In genomic region chr7:45919083-45919671, GRCm38 (mm10) we compare ENCODE assay signal across 8 mouse cellular contexts. TPM values are rescaled to one million over a fixed set of nuclear protein-coding genes. Genes with fewer than 3 reads are reported as not detected.
A peak's percentile ranks its signal among the peaks of the same experiment; 100 is the strongest.
DNase-seq lines count a peak whose midpoint lies in the region; ATAC-seq and TF ChIP-seq lines count a peak whose summit lies in the region.

No protein-coding gene starts in this region.

- peak overlapping the region; percentile 62 for H3K4me2 ChIP-seq in heart, embryonic 13.5 days
- H3K4me2 ChIP-seq in hindbrain, embryonic 11.5 days (replicated peaks; ENCODE audit: low read depth, low read length), result no peak overlapping the region

- peak; percentile 68 for TF ChIP-seq CTCF in layer of hippocampus, adult 2 months (conservative IDR thresholded peaks at IDR 0.05)
- TF ChIP-seq CTCF in G1E (IDR thresholded peaks at IDR 0.05; ENCODE audit: low read depth, low read length), result peak; percentile 66

- peak overlapping the region; percentile 82 for H3K9ac ChIP-seq in heart, embryonic 13.5 days
- no peak overlapping the region for H3K9ac ChIP-seq in hindbrain, embryonic 11.5 days (ENCODE audit: low read depth, low read length)

- H3K36me3 ChIP-seq in G1E (replicated peaks), result peaks cover 23% of the 10 kb centered on the region
- peaks cover 5% of the 10 kb centered on the region; the same call in 1 of the 2 replicates for H3K36me3 ChIP-seq in heart, embryonic 13.5 days
- no peaks in the 10 kb centered on the region for H3K36me3 ChIP-seq in hindbrain, embryonic 11.5 days (ENCODE audit: control insufficient read depth, insufficient read depth, low read length)

- peaks cover 17% of the 10 kb centered on the region for H3K27me3 ChIP-seq in G1E (ENCODE audit: insufficient read depth, low read length)
- no peaks in the 10 kb centered on the region; the same call in 1 of the 2 replicates for H3K27me3 ChIP-seq in heart, embryonic 13.5 days (replicated peaks)
- H3K27me3 ChIP-seq in hindbrain, embryonic 11.5 days (ENCODE audit: control insufficient read depth, insufficient read depth, low read length), result no peaks in the 10 kb centered on the region

- 62% methylated on average over 14 of the region's 14 CpGs for WGBS in heart, embryonic 13.5 days
- WGBS in hindbrain, embryonic 11.5 days, result 68% methylated on average over 14 of the region's 14 CpGs

- intact Hi-C loops in left cerebral cortex, postnatal 10 days (cut with DNase I), result no loop called here

- DNase-seq in layer of hippocampus, adult 2 months (ENCODE audit: low spot score in 2 of 2), result no peak
- DNase-seq in layer of hippocampus, postnatal 36 days, result no peak
- no peak for DNase-seq in G1E (ENCODE audit: low spot score)
- DNase-seq in natural killer cell, adult 2 months (ENCODE audit: low spot score in 2 of 2), result peak; percentile 40 to 51
- no peak for DNase-seq in left cerebral cortex, postnatal 10 days (ENCODE audit: extremely low spot score in 1 of 2, low spot score in 2 of 2)
- DNase-seq in hindbrain, embryonic 11.5 days (ENCODE audit: low spot score), result no peak
- no peak for DNase-seq in embryo, embryonic 10.5 days (ENCODE audit: low spot score)

- no peaks in the 10 kb centered on the region for H3K9me3 ChIP-seq in G1E (replicated peaks)
- H3K9me3 ChIP-seq in heart, embryonic 13.5 days, result no peaks in the 10 kb centered on the region
- no peaks in the 10 kb centered on the region for H3K9me3 ChIP-seq in hindbrain, embryonic 11.5 days (ENCODE audit: control insufficient read depth, low read length)

- ATAC-seq in G1E (ENCODE audit: extremely low read depth, insufficient number of reproducible peaks, low FRiP score, poor library complexity, severe bottlenecking), result no peak
- ATAC-seq in heart, embryonic 13.5 days (ENCODE audit: extremely low read depth, insufficient number of reproducible peaks, low FRiP score, low TSS enrichment), result no peak
- no peak for ATAC-seq in hindbrain, embryonic 11.5 days (ENCODE audit: low FRiP score)

- H3K27ac ChIP-seq in layer of hippocampus, adult 2 months, result no peak overlapping the region
- H3K27ac ChIP-seq in heart, embryonic 13.5 days (replicated peaks), result no peak overlapping the region
- H3K27ac ChIP-seq in hindbrain, embryonic 11.5 days (ENCODE audit: low read depth, low read length), result no peak overlapping the region

- H3K4me1 ChIP-seq in G1E (ENCODE audit: insufficient read depth, low read depth, low read length), result peaks cover 17% of the 10 kb centered on the region
- peaks cover 61% of the 10 kb centered on the region for H3K4me1 ChIP-seq in heart, embryonic 13.5 days
- peaks cover 17% of the 10 kb centered on the region for H3K4me1 ChIP-seq in hindbrain, embryonic 11.5 days (replicated peaks; ENCODE audit: control insufficient read depth, insufficient read depth, low read length)

- no peak overlapping the region for H3K4me3 ChIP-seq in layer of hippocampus, adult 2 months
- no peak overlapping the region for H3K4me3 ChIP-seq in G1E (ENCODE audit: low read depth, low read length)
- peak overlapping the region; percentile 58; the same call in 1 of the 2 replicates for H3K4me3 ChIP-seq in heart, embryonic 13.5 days
- H3K4me3 ChIP-seq in hindbrain, embryonic 11.5 days (ENCODE audit: low read depth, low read length), result no peak overlapping the region

RNA-seq across cellular contexts. Expression of gene Emp3, which starts 2.0 kb away (rescaled TPM):
- total RNA-seq in layer of hippocampus, adult 2 months (2021), result 1 to 10 TPM; 1.5 to 2.3 TPM
- 1 to 10 TPM; 1.9 to 4.4 TPM for total RNA-seq in layer of hippocampus, postnatal 36 days (2021)
- total RNA-seq in G1E (2014; fragmentation: Nextera tagmentation) (not detected in 2 replicates), G1E (2017) (4.8 and 7.6 TPM in 2 replicates)
- polyA plus RNA-seq in G1E (2012), result 1.9 and 2.8 TPM in 2 replicates
- polyA plus RNA-seq in heart, embryonic 13.5 days (2015; fragmentation: Nextera tagmentation; extraction: Ambion mirVana), result 84.1 and 92.1 TPM in 2 replicates
- total RNA-seq in left cerebral cortex, postnatal 10 days (2021), result 1 to 10 TPM; 4.6 to 6.7 TPM
- 28.3 and 40.5 TPM in 2 replicates for polyA plus RNA-seq in hindbrain, embryonic 11.5 days (2014; fragmentation: Nextera tagmentation; extraction: Ambion mirVana)

RNA-seq across cellular contexts. Expression of gene Ccdc114, which starts 4.7 kb away (rescaled TPM):
- total RNA-seq in layer of hippocampus, adult 2 months (2021), result 1 to 10 TPM; 3.5 to 3.8 TPM
- total RNA-seq in layer of hippocampus, postnatal 36 days (2021), result 1 to 10 TPM; 3.0 TPM
- total RNA-seq in G1E (2014; fragmentation: Nextera tagmentation) (not detected in 2 replicates), G1E (2017) (0.17 and 0.22 TPM in 2 replicates)
- polyA plus RNA-seq in G1E (2012), result 0.07 and 0.09 TPM in 2 replicates
- 2.7 and 3.4 TPM in 2 replicates for polyA plus RNA-seq in heart, embryonic 13.5 days (2015; fragmentation: Nextera tagmentation; extraction: Ambion mirVana)
- 1 to 10 TPM; 1.4 to 1.5 TPM for total RNA-seq in left cerebral cortex, postnatal 10 days (2021)
- 3.3 and 5.3 TPM in 2 replicates for polyA plus RNA-seq in hindbrain, embryonic 11.5 days (2014; fragmentation: Nextera tagmentation; extraction: Ambion mirVana)

RNA-seq across cellular contexts. Expression of gene Tmem143, which starts 22.4 kb away (rescaled TPM):
- total RNA-seq in layer of hippocampus, adult 2 months (2021), result 10 to 100 TPM; 22.1 to 22.8 TPM
- 10 to 100 TPM; 20.8 to 25.9 TPM for total RNA-seq in layer of hippocampus, postnatal 36 days (2021)
- total RNA-seq in G1E (2014; fragmentation: Nextera tagmentation) (14.4 and 15.3 TPM in 2 replicates), G1E (2017) (11.7 and 13.2 TPM in 2 replicates)
- polyA plus RNA-seq in G1E (2012), result 33.8 and 37.8 TPM in 2 replicates
- 5.8 and 6.8 TPM in 2 replicates for polyA plus RNA-seq in heart, embryonic 13.5 days (2015; fragmentation: Nextera tagmentation; extraction: Ambion mirVana)
- total RNA-seq in left cerebral cortex, postnatal 10 days (2021), result 10 to 100 TPM; 17.9 to 22.8 TPM
- 3.1 and 4.6 TPM in 2 replicates for polyA plus RNA-seq in hindbrain, embryonic 11.5 days (2014; fragmentation: Nextera tagmentation; extraction: Ambion mirVana)

RNA-seq across cellular contexts. Expression of gene Syngr4, which starts 22.7 kb away (rescaled TPM):
- not detected for total RNA-seq in layer of hippocampus, adult 2 months (2021)
- not detected for total RNA-seq in layer of hippocampus, postnatal 36 days (2021)
- 33.2 and 36.2 TPM in 2 replicates for total RNA-seq in G1E (2014; fragmentation: Nextera tagmentation)
- total RNA-seq in G1E (2017), result 3.7 and 6.4 TPM in 2 replicates
- 42.5 and 44.9 TPM in 2 replicates for polyA plus RNA-seq in G1E (2012)
- 0.90 and 1.1 TPM in 2 replicates for polyA plus RNA-seq in heart, embryonic 13.5 days (2015; fragmentation: Nextera tagmentation; extraction: Ambion mirVana)
- not detected for total RNA-seq in left cerebral cortex, postnatal 10 days (2021)
- 0.63 and 0.99 TPM in 2 replicates for polyA plus RNA-seq in hindbrain, embryonic 11.5 days (2014; fragmentation: Nextera tagmentation; extraction: Ambion mirVana)

RNA-seq across cellular contexts. Expression of gene Grin2d, which starts 41.0 kb away (rescaled TPM):
- total RNA-seq in layer of hippocampus, adult 2 months (2021), result 10 to 100 TPM in 1 of 2 experiments, 1 to 10 TPM in 1; 10.0 to 11.6 TPM
- 10 to 100 TPM; 10.9 to 11.4 TPM for total RNA-seq in layer of hippocampus, postnatal 36 days (2021)
- total RNA-seq in G1E (2014; fragmentation: Nextera tagmentation) (not detected in 2 replicates), G1E (2017) (under 0.01 and 0.11 TPM in 2 replicates)
- 0.01 TPM in 2 replicates for polyA plus RNA-seq in G1E (2012)
- polyA plus RNA-seq in heart, embryonic 13.5 days (2015; fragmentation: Nextera tagmentation; extraction: Ambion mirVana), result 0.13 and 0.23 TPM in 2 replicates
- 10 to 100 TPM; 35.6 to 36.4 TPM for total RNA-seq in left cerebral cortex, postnatal 10 days (2021)
- 0.39 and 0.42 TPM in 2 replicates for polyA plus RNA-seq in hindbrain, embryonic 11.5 days (2014; fragmentation: Nextera tagmentation; extraction: Ambion mirVana)

Comparison
In these comparisons a context has a peak if more than half of its experiments do, and no peak if none do; other contexts are left out.
1. DNase-seq: peak in natural killer cell, adult 2 months (2 of 2); none in layer of hippocampus, adult 2 months (0 of 2), layer of hippocampus, postnatal 36 days (0 of 2), G1E (single experiment), left cerebral cortex, postnatal 10 days (0 of 2), hindbrain, embryonic 11.5 days (single experiment) and embryo, embryonic 10.5 days (single experiment).